Mouse (Mus musculus) MN1 (cell line): ENCODE data around the gene Acad11.

Experiments used
- DNase-seq: peaks from one replicate; pipeline ENCODE4 v3.0.0-alpha.2; 2016; ENCODE audit warnings: low spot score

Gene Acad11

DNA sequence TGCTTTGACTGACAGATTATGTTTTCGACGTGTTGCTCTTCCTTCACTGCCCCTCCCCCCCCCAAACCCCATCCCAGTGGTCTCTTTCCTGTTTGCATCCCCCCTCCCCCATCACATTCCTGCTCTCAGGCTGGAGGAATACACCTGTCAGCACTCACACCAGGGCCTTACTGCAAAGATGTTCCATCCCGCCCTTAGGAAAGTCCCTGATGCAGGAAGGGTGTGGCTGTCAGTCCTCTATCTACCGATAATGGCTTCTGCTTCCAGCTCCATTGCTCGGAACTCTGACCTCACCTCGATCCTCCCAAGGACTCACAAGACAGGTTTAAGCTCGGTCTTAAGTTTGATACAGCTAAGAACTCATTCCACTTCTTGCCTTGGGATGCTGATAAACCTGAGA, 83.5 kb downstream of the Acad11 start:
- DNase-seq = no peak

DNA sequence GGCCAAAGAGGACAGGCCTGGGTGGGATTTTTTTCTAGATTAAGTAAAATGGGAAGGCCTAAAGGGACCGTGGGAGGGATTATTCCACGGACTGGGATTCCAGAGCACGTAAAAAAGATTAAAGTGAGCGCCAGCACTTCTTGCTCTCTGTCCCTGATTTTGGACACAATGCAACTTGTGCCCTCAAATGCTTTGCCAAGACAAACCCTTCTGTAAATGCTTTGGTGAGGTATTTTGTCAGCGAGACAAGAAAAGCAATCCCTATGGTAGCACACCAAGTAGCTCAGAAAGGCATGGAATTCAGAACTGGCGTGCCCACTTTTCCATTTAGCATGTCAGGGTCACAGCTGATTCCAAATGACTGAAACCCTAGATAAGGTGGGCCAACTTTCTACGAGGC, 85.8 kb downstream of the Acad11 start:
- no peak for DNase-seq

DNA sequence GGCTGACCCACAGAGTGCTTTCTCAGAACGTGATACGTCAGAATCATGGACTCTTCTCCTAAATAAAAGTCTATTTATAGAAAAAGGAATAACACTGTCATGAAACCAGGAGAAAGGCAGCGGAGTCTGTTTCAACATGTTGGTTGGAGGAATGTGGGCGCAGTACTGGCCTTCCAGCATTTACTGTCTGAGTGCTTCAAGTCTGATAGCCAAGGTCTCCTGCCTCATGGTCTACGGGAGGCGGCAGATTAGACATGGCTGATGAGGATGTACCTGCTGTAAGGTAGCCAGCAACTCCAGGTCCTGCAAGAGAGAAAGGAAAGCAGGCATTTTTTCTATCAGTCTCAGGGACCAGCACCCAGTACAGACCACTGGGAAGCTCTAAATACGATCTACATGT, 88.9 kb downstream of the Acad11 start:
- DNase-seq = no peak

DNA sequence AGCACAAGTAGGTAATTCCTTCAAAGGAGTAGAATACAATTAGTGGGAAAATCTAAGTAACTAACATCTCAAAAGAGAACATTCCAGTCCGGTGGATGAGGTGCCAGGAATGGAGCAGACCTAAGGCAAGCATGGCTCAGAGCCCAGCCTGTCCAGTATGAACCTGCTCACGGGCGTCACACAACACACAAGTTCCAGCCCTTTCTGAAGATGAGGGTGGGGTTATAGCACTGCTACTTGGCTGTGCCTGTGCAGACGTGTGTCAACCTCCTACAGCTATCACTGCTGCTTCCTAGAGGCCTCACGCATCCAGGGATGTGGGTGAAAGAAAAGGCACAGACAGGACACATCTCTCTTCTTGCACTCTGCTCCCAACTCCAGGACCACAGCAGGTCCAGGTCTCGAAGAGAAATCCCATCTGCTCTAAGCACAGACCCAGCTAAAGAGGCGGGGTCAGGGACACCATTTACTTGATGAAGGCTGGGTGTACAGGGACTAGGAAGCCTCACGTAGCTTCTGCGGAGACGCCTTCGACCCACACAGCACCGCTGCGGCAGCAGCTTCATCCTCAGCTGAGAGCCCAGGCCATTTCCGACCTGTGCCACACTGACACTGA, 92.0 kb downstream of the Acad11 start:
- DNase-seq = no peak

DNA sequence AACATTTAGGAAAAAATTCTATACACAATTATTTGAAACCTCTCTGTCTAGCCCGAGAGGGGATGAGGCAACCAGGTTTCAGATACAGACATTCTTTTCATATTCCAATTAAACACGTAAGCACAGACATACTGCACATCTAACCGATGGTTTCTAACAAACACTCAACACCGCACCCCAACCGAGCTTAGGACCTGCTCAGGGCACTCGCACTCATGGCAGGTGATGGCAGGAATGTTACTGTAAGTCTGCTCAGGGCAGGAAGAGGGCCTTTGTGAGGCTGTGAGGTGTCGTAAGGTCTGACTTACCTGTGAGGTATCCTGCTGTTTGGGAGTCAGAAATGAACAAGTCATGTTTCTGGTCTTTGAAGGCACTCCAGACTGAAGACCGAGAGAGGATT, 93.3 kb downstream of the Acad11 start:
- no peak for DNase-seq

DNA sequence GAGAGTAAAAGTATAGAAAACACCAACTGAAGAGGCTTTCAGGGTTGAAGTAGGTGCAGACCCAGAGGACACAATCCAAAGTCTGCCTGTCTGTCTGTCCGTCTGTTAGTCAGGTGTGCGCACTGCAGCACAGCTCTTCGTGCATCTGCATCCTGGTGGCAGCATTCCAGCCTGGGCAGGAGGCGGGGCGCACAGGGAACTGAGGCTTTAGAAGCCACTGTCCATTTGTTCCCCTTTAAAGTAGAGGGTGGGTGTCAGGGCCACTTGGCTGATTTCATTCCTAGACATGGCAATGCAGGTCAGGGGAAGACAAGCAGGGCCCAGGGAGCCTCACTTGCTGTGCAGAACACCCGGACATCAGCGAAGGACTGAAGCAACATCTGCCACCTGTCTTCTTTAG, 94.1 kb downstream of the Acad11 start:
- no peak for DNase-seq

DNA sequence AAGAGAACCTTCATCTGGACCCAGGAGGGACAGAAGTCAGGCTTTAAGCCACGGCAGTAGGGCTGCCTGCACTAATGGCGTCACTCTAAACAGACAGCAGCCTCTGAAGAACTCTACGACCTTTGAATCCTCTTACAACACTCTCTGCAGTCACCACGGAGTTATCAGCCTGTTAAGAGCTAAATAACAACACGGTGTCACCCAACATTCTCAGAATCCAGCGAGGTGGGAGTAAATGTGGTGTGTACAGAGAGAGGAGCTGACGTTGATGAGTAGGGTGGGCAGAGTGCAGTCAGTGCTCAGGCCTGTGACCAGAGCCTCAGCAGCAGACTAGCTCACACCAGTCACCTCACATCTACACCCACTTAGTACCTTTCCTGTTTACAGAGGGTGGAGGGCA, 97.9 kb downstream of the Acad11 start:
- DNase-seq = no peak

DNA sequence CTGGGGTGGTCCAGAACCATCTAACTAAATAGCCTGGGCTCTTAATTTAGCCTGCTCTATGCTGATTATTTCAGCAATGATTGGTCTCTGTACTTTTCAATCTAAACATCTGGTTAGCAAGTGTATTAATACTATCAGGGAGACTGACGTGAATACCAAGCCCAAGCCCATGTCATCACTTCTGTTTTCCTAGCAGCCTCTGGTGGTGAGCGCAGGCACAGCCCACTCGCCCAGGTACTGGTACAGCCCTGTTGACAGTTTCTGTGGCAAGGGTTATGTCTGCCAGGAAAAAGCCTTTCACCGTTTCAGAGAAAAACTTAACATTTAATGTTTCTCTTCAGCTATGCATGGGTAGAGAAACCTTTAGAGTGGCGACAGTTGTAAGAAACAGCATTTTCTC, 101.0 kb downstream of the Acad11 start:
- no peak for DNase-seq

DNA sequence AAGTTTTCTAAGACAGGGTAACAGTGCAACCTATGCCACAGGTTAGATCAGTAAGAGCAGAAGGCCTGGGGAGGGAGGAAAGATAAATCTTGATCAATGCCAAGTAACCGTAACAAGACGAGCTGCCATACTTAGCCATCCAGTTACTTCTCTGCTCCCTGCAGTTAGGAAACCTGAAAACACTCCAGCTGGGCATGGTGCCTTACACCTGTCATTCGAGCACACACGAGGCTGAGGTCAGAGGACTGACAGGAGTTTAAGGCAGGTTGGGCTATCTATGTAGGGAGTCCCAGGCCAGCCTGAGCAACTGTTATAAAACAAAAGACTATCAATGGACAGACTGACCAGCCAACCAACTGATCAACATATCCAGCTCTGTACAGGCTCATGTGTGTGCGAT, 102.7 kb downstream of the Acad11 start:
- DNase-seq = no peak

DNA sequence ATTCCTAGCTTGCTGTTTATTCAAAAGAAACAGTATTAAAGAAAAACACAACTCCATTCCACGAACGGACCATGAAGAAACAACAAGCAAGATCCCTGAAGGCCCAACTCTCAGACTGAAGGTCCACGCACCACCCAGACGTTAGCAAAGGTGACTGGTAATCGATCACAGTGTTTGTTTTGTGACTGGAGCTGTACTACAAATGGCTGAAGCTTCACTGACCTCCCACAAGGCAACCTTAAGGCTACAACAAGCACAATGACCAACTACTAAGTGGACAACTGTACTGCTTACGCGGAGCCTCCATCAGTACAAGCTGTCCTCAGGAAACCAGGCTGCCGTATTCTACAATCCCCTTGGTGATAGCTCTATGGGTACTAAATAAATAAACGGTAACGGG, 106.8 kb downstream of the Acad11 start:
- no peak for DNase-seq

DNA sequence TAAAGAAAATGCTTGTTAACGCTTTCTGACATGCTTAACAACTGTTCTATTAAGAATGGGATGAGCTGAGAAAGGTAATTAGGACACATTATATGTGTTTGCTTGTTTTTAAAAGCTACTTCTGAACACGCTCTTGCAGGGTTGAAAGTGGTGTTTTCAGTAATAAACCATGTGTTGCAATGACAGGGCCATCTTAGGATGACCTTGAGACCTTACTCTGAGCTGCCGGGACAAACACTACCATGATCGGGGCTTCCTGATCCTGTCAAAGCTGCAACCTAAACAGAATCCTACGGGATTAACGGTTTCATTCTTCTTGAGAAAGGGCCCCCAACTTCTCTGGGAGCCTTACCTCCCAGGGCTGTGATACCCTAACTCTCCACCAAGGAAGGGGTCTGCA, 108.5 kb downstream of the Acad11 start:
- no peak for DNase-seq

DNA sequence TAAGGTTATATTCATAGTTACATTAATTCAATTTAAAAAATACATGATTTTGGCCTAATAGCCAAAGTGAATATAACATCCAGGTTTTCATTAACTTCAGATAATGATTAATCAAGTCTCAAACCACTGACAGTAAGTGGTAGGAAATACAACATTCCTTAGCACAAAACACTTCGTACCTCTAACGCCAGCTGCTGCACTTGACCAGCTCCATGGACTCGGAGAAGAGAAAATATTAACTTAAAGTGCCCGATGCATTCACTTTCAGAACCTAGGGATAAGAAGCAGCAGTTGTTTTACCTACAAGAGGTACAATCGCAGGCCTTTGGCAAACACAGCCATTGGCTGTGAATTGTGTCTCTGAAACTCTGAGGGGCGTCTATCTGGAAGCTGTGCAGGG, 109.2 kb downstream of the Acad11 start:
- DNase-seq = no peak
